ENCODE assay signal across 9 mouse cellular contexts in genomic region chr1:89092019-89092418, GRCm38 (mm10). TPM values are rescaled to one million over a fixed set of nuclear protein-coding genes. Genes with fewer than 3 reads are reported as not detected.
DNase-seq lines count a peak whose midpoint lies in the region; ATAC-seq lines count a peak whose summit lies in the region.
"Had no signal": no experiment of that assay in that cellular context is flagged by ENCODE, and none has a peak within 500 bp of the region (broad histone marks: within the 10 kb centered on the region; RNA-seq: fewer than 3 reads in every experiment).

No protein-coding gene starts in this region.

- H3K9me3 ChIP-seq in kidney, embryonic 16.5 days (ENCODE audit: low read length), result no peaks in the 10 kb centered on the region
- H3K9me3 ChIP-seq in embryonic facial prominence, embryonic 14.5 days (ENCODE audit: control insufficient read depth, low read length), result no peaks in the 10 kb centered on the region
- no peaks in the 10 kb centered on the region for H3K9me3 ChIP-seq in hindbrain, embryonic 13.5 days
- H3K9me3 ChIP-seq in midbrain, embryonic 16.5 days (replicated peaks; ENCODE audit: control insufficient read depth, low read length, poor library complexity, severe bottlenecking), result no peaks in the 10 kb centered on the region

- no peak; the same call in 1 of the 2 replicates for ATAC-seq in kidney, embryonic 16.5 days (ENCODE audit: low FRiP score, low TSS enrichment)
- ATAC-seq in embryonic facial prominence, embryonic 14.5 days (ENCODE audit: low read depth), result 0 out of 2 replicates have a peak, but pooled peaks have one; percentile 27
- ATAC-seq in hindbrain, embryonic 13.5 days (ENCODE audit: low FRiP score), result no peak
- ATAC-seq in midbrain, embryonic 16.5 days, result no peak

- H3K27ac ChIP-seq in kidney, embryonic 16.5 days (ENCODE audit: low read length), result peak overlapping the region; percentile 88
- peak overlapping the region; percentile 88 for H3K27ac ChIP-seq in embryonic facial prominence, embryonic 14.5 days (replicated peaks; ENCODE audit: low read depth, low read length)
- peak overlapping the region; percentile 73 for H3K27ac ChIP-seq in hindbrain, embryonic 13.5 days
- 0 out of 2 replicates have a peak overlapping the region, but pooled peaks have one; percentile 22 for H3K27ac ChIP-seq in midbrain, embryonic 16.5 days (ENCODE audit: low read length)

- H3K4me3 ChIP-seq in kidney, embryonic 16.5 days (ENCODE audit: low read length), result peak overlapping the region; percentile 15; the same call in 1 of the 2 replicates
- H3K4me3 ChIP-seq in embryonic facial prominence, embryonic 14.5 days (ENCODE audit: low read depth, low read length), result peak overlapping the region; percentile 13; the same call in 1 of the 2 replicates
- H3K4me3 ChIP-seq in hindbrain, embryonic 13.5 days, result no peak overlapping the region
- H3K4me3 ChIP-seq in midbrain, embryonic 16.5 days (ENCODE audit: low read depth, low read length), result no peak overlapping the region
- H3K4me3 ChIP-seq: myocyte had no signal

- H3K36me3 ChIP-seq in kidney, embryonic 16.5 days (ENCODE audit: insufficient read depth, low read length), result no peaks in the 10 kb centered on the region
- H3K36me3 ChIP-seq in embryonic facial prominence, embryonic 14.5 days (ENCODE audit: control insufficient read depth, insufficient read depth, low read length), result no peaks in the 10 kb centered on the region
- H3K36me3 ChIP-seq in hindbrain, embryonic 13.5 days, result no peaks in the 10 kb centered on the region
- H3K36me3 ChIP-seq in midbrain, embryonic 16.5 days (ENCODE audit: control insufficient read depth, insufficient read depth, low read length), result no peaks in the 10 kb centered on the region

- peak overlapping the region; percentile 48 for H3K9ac ChIP-seq in kidney, embryonic 16.5 days (replicated peaks; ENCODE audit: low read length)
- peak overlapping the region; percentile 54; the same call in 1 of the 2 replicates for H3K9ac ChIP-seq in embryonic facial prominence, embryonic 14.5 days (ENCODE audit: low read depth, low read length)
- peak overlapping the region; percentile 43; the same call in 1 of the 2 replicates for H3K9ac ChIP-seq in hindbrain, embryonic 13.5 days
- H3K9ac ChIP-seq in midbrain, embryonic 16.5 days (ENCODE audit: low read depth, low read length), result no peak overlapping the region

- 30% methylated on average over 5 of the region's 5 CpGs for WGBS in kidney, embryonic 16.5 days
- WGBS in embryonic facial prominence, embryonic 14.5 days, result 17% methylated on average over 5 of the region's 5 CpGs
- 43% methylated on average over 5 of the region's 5 CpGs for WGBS in hindbrain, embryonic 13.5 days
- WGBS in midbrain, embryonic 16.5 days, result 37% methylated on average over 5 of the region's 5 CpGs

- DNase-seq in kidney, adult 11 months, result no peak
- no peak for DNase-seq in embryonic facial prominence, embryonic 14.5 days (ENCODE audit: low spot score)
- DNase-seq in frontal cortex, adult 2 months (ENCODE audit: extremely low spot score in 1 of 2, low spot score in 1 of 2), result no peak
- DNase-seq in natural killer cell, adult 2 months (ENCODE audit: low spot score in 2 of 2), result no peak
- DNase-seq in cerebellum, postnatal 25 days, result no peak

- H3K27me3 ChIP-seq in kidney, embryonic 16.5 days (ENCODE audit: insufficient read depth, low read length), result no peaks in the 10 kb centered on the region
- H3K27me3 ChIP-seq in embryonic facial prominence, embryonic 14.5 days (replicated peaks; ENCODE audit: control insufficient read depth, insufficient read depth, low read length), result no peaks in the 10 kb centered on the region
- no peaks in the 10 kb centered on the region for H3K27me3 ChIP-seq in hindbrain, embryonic 13.5 days
- no peaks in the 10 kb centered on the region for H3K27me3 ChIP-seq in midbrain, embryonic 16.5 days (ENCODE audit: control insufficient read depth, insufficient read depth, low read depth, low read length)

- H3K4me1 ChIP-seq in kidney, embryonic 16.5 days (ENCODE audit: insufficient read depth, low read length), result peaks cover 79% of the 10 kb centered on the region
- H3K4me1 ChIP-seq in embryonic facial prominence, embryonic 14.5 days (ENCODE audit: control insufficient read depth, insufficient read depth, low read length), result peaks cover 56% of the 10 kb centered on the region
- H3K4me1 ChIP-seq in hindbrain, embryonic 13.5 days (replicated peaks), result peaks cover 84% of the 10 kb centered on the region
- peaks cover 27% of the 10 kb centered on the region for H3K4me1 ChIP-seq in midbrain, embryonic 16.5 days (ENCODE audit: control insufficient read depth, insufficient read depth, low read length)

- H3K4me2 ChIP-seq in kidney, embryonic 16.5 days (replicated peaks; ENCODE audit: low read depth, low read length), result peak overlapping the region; percentile 41; the same call in 1 of the 2 replicates
- H3K4me2 ChIP-seq in embryonic facial prominence, embryonic 14.5 days (ENCODE audit: low read depth, low read length), result peak overlapping the region; percentile 48
- peak overlapping the region; percentile 32; the same call in 1 of the 2 replicates for H3K4me2 ChIP-seq in hindbrain, embryonic 13.5 days
- no peak overlapping the region for H3K4me2 ChIP-seq in midbrain, embryonic 16.5 days (ENCODE audit: low read length)

RNA-seq across cellular contexts. Expression of gene Sh3bp4, which starts 21.8 kb away (rescaled TPM):
- polyA plus RNA-seq in kidney, embryonic 16.5 days (2015; fragmentation: Nextera tagmentation; extraction: Ambion mirVana), result 29.1 and 29.8 TPM in 2 replicates
- 23.1 and 24.0 TPM in 2 replicates for polyA plus RNA-seq in embryonic facial prominence, embryonic 14.5 days (2014; fragmentation: Nextera tagmentation; extraction: Ambion mirVana)
- 19.5 and 20.9 TPM in 2 replicates for polyA plus RNA-seq in hindbrain, embryonic 13.5 days (2015; fragmentation: Nextera tagmentation; extraction: Ambion mirVana)
- polyA plus RNA-seq in midbrain, embryonic 16.5 days (2015; fragmentation: Nextera tagmentation; extraction: Ambion mirVana), result 13.3 and 13.6 TPM in 2 replicates
- 17.9 and 20.6 TPM in 2 replicates for polyA plus RNA-seq in frontal cortex, adult 2 months (2012; rRNA removed)

Comparison
In these comparisons a context has a peak if more than half of its experiments do, and no peak if none do; other contexts are left out.
1. H3K27ac ChIP-seq: peak in every context shown above with its lines; median percentile 88 in kidney, embryonic 16.5 days; 88 in embryonic facial prominence, embryonic 14.5 days; 73 in hindbrain, embryonic 13.5 days; 22 in midbrain, embryonic 16.5 days.
2. H3K4me3 ChIP-seq: peak in kidney, embryonic 16.5 days (single experiment) and embryonic facial prominence, embryonic 14.5 days (single experiment); none in hindbrain, embryonic 13.5 days (single experiment) and midbrain, embryonic 16.5 days (single experiment).